Mouse (Mus musculus): ENCODE results near the gene Pde6h. TPM values are rescaled to one million over a fixed set of nuclear protein-coding genes. Genes with fewer than 3 reads are reported as not detected.

Pde6h gene
- polyA plus RNA-seq, 1 experiment = 6.5 TPM

GRCm38 (mm10) chr6:136993574-136993973 is 69.9 kb downstream of the Pde6h start:
- Histone ChIP-seq H3K36me3 (ENCODE audit: control insufficient read depth, insufficient read depth, low read length) (no peaks in the 10 kb centered on the region), H3K4me3 (ENCODE audit: control insufficient read depth, low read depth, low read length) (no peak overlapping the region), H3K27me3 (ENCODE audit: control insufficient read depth, insufficient read depth, low read length) (no peaks in the 10 kb centered on the region), H3K4me1 (ENCODE audit: control insufficient read depth, insufficient read depth, low read length) (peaks cover 3% of the 10 kb centered on the region; the same call in 1 of the 2 replicates), H3K27ac (ENCODE audit: control insufficient read depth, insufficient read depth, low read depth, low read length) (no peak overlapping the region)
- no peak for TF ChIP-seq CTCF (IDR thresholded peaks at IDR 0.05; ENCODE audit: control insufficient read depth, insufficient read depth, insufficient replicate concordance, low read depth, low read length)
- no peak for TF ChIP-seq POLR2A (IDR thresholded peaks at IDR 0.05; ENCODE audit: control insufficient read depth, low read depth, low read length)

DNA sequence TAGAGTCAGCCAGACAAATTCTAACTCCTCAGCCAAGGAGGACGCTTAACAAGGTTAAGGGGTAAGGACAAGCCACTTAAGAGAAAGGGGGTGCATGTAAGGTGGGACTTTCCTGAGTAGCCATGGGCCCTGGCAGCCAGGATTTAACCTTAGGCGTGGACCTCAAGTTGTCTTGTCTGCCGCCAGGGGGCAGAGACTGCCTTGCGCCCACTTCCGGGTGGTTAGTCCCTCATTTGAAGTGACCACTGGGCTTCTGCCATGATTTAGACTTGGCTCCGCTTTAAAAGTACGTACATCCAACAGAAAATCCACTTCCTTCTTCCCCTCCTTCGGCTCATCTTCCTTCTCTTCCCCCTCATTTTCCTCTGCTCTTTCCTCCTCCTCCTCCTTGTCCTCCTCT is 71.9 kb downstream of the Pde6h start:
- H3K4me3 ChIP-seq (ENCODE audit: control insufficient read depth, low read depth, low read length) = no peak overlapping the region; the same call in 1 of the 2 replicates
- no peaks in the 10 kb centered on the region for H3K27me3 ChIP-seq (ENCODE audit: control insufficient read depth, insufficient read depth, low read length)
- no peaks in the 10 kb centered on the region for H3K36me3 ChIP-seq (ENCODE audit: control insufficient read depth, insufficient read depth, low read length)
- TF ChIP-seq POLR2A (IDR thresholded peaks at IDR 0.05; ENCODE audit: control insufficient read depth, low read depth, low read length) = no peak
- TF ChIP-seq CTCF (IDR thresholded peaks at IDR 0.05; ENCODE audit: control insufficient read depth, insufficient read depth, insufficient replicate concordance, low read depth, low read length) = peak; percentile 43; the same call in 1 of the 2 replicates
- peaks cover 3% of the 10 kb centered on the region; the same call in 1 of the 2 replicates for H3K4me1 ChIP-seq (ENCODE audit: control insufficient read depth, insufficient read depth, low read length)
- peak overlapping the region; percentile 10; the same call in 1 of the 2 replicates for H3K27ac ChIP-seq (ENCODE audit: control insufficient read depth, insufficient read depth, low read depth, low read length)

GRCm38 (mm10) chr6:136996336-136996735 is 72.7 kb downstream of the Pde6h start:
- Histone ChIP-seq H3K36me3 (ENCODE audit: control insufficient read depth, insufficient read depth, low read length) (no peaks in the 10 kb centered on the region), H3K27ac (ENCODE audit: control insufficient read depth, insufficient read depth, low read depth, low read length) (peak overlapping the region; percentile 60; the same call in 1 of the 2 replicates), H3K27me3 (ENCODE audit: control insufficient read depth, insufficient read depth, low read length) (no peaks in the 10 kb centered on the region), H3K4me3 (ENCODE audit: control insufficient read depth, low read depth, low read length) (no peak overlapping the region), H3K4me1 (ENCODE audit: control insufficient read depth, insufficient read depth, low read length) (peaks cover 3% of the 10 kb centered on the region; the same call in 1 of the 2 replicates)
- TF ChIP-seq POLR2A (IDR thresholded peaks at IDR 0.05; ENCODE audit: control insufficient read depth, low read depth, low read length) (no peak), CTCF (IDR thresholded peaks at IDR 0.05; ENCODE audit: control insufficient read depth, insufficient read depth, insufficient replicate concordance, low read depth, low read length) (no peak)

- Histone ChIP-seq H3K27me3 (ENCODE audit: control insufficient read depth, insufficient read depth, low read length) (no peaks in the 10 kb centered on the region), H3K27ac (ENCODE audit: control insufficient read depth, insufficient read depth, low read depth, low read length) (0 out of 2 replicates have a peak overlapping the region, but pooled peaks have one; percentile 39), H3K4me1 (ENCODE audit: control insufficient read depth, insufficient read depth, low read length) (peaks cover 3% of the 10 kb centered on the region; the same call in 1 of the 2 replicates), H3K36me3 (ENCODE audit: control insufficient read depth, insufficient read depth, low read length) (no peaks in the 10 kb centered on the region), H3K4me3 (ENCODE audit: control insufficient read depth, low read depth, low read length) (no peak overlapping the region)
- TF ChIP-seq POLR2A (IDR thresholded peaks at IDR 0.05; ENCODE audit: control insufficient read depth, low read depth, low read length) (no peak), CTCF (IDR thresholded peaks at IDR 0.05; ENCODE audit: control insufficient read depth, insufficient read depth, insufficient replicate concordance, low read depth, low read length) (no peak)
Measured at GRCm38 (mm10) chr6:136998181-136998580, 74.5 kb downstream of the Pde6h start.

DNA sequence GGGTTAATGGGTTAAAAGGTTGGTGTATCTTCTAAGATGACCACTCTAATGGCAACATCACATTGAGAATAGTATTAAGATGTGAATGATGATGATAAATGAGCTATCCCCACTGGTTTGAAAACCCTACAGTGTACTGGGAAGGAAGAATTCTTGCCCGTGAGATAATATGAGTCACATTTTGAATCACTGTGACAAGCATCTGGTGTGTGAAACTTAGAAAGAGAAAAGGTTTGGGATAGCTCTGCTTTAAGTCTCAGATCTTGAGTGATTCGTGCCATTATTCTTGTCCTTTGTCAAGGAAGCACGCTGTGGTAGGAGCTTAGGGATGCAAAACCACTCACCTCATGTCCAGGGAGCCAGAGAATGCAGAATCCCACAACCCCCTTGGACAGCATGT is 75.4 kb downstream of the Pde6h start:
- no peaks in the 10 kb centered on the region for H3K27me3 ChIP-seq (ENCODE audit: control insufficient read depth, insufficient read depth, low read length)
- H3K4me1 ChIP-seq (ENCODE audit: control insufficient read depth, insufficient read depth, low read length) = peaks cover 3% of the 10 kb centered on the region; the same call in 1 of the 2 replicates
- no peak overlapping the region for H3K27ac ChIP-seq (ENCODE audit: control insufficient read depth, insufficient read depth, low read depth, low read length)
- TF ChIP-seq POLR2A (IDR thresholded peaks at IDR 0.05; ENCODE audit: control insufficient read depth, low read depth, low read length) = no peak
- no peak for TF ChIP-seq CTCF (IDR thresholded peaks at IDR 0.05; ENCODE audit: control insufficient read depth, insufficient read depth, insufficient replicate concordance, low read depth, low read length)
- H3K4me3 ChIP-seq (ENCODE audit: control insufficient read depth, low read depth, low read length) = no peak overlapping the region
- no peaks in the 10 kb centered on the region for H3K36me3 ChIP-seq (ENCODE audit: control insufficient read depth, insufficient read depth, low read length)

- no peak overlapping the region for H3K4me3 ChIP-seq (ENCODE audit: control insufficient read depth, low read depth, low read length)
- TF ChIP-seq CTCF (IDR thresholded peaks at IDR 0.05; ENCODE audit: control insufficient read depth, insufficient read depth, insufficient replicate concordance, low read depth, low read length) (peak; percentile 75; the same call in 1 of the 2 replicates), POLR2A (IDR thresholded peaks at IDR 0.05; ENCODE audit: control insufficient read depth, low read depth, low read length) (no peak)
Measured at GRCm38 (mm10) chr6:136999707-137000446, 76.2 kb downstream of the Pde6h start.

GRCm38 (mm10) chr6:137000706-137001105 is 77.1 kb downstream of the Pde6h start:
- Histone ChIP-seq H3K4me3 (ENCODE audit: control insufficient read depth, low read depth, low read length) (no peak overlapping the region), H3K36me3 (ENCODE audit: control insufficient read depth, insufficient read depth, low read length) (no peaks in the 10 kb centered on the region), H3K4me1 (ENCODE audit: control insufficient read depth, insufficient read depth, low read length) (no peaks in the 10 kb centered on the region; the same call in 1 of the 2 replicates), H3K27me3 (ENCODE audit: control insufficient read depth, insufficient read depth, low read length) (no peaks in the 10 kb centered on the region), H3K27ac (ENCODE audit: control insufficient read depth, insufficient read depth, low read depth, low read length) (peak overlapping the region; percentile 73)
- TF ChIP-seq POLR2A (IDR thresholded peaks at IDR 0.05; ENCODE audit: control insufficient read depth, low read depth, low read length) (no peak), CTCF (IDR thresholded peaks at IDR 0.05; ENCODE audit: control insufficient read depth, insufficient read depth, insufficient replicate concordance, low read depth, low read length) (no peak)

More at GRCm38 (mm10) chr6:136999707-137000446, 76.2 kb downstream of the Pde6h start:
- Histone ChIP-seq H3K27me3 (ENCODE audit: control insufficient read depth, insufficient read depth, low read length) (no peaks in the 10 kb centered on the region), H3K27ac (ENCODE audit: control insufficient read depth, insufficient read depth, low read depth, low read length) (no peak overlapping the region), H3K4me1 (ENCODE audit: control insufficient read depth, insufficient read depth, low read length) (peaks cover 3% of the 10 kb centered on the region; the same call in 1 of the 2 replicates), H3K36me3 (ENCODE audit: control insufficient read depth, insufficient read depth, low read length) (no peaks in the 10 kb centered on the region)

All from testis, adult 2 months (tissue).